Mouse (Mus musculus) erythroblast, embryonic 14.5 days (primary cell): Measurements from ENCODE around the gene Cfap126.

ENCODE experiments used
- GATA1 ChIP-seq: IDR thresholded peaks from 2 replicates; pipeline ENCODE4 v1.6.1; 2012; ENCODE audit warnings: low read length, inconsistent platforms, mixed read lengths
- TAL1 ChIP-seq: IDR thresholded peaks from 3 replicates; pipeline ENCODE4 v1.6.1; 2012; ENCODE audit warnings: low read length, inconsistent platforms, mixed read lengths

- no peak for TF ChIP-seq GATA1
- no peak for TF ChIP-seq TAL1
Measured at GRCm38 (mm10) chr1:171101033-171101432, 12.7 kb upstream of the Cfap126 start.
